Mouse (Mus musculus): ENCODE data around the gene Gm20736.
"Not testable (repeated sequence)": the region's sequence is repeated elsewhere in the genome, so short reads cannot be mapped to it uniquely, and the experiment has no call there.

The Gm20736 gene

DNA sequence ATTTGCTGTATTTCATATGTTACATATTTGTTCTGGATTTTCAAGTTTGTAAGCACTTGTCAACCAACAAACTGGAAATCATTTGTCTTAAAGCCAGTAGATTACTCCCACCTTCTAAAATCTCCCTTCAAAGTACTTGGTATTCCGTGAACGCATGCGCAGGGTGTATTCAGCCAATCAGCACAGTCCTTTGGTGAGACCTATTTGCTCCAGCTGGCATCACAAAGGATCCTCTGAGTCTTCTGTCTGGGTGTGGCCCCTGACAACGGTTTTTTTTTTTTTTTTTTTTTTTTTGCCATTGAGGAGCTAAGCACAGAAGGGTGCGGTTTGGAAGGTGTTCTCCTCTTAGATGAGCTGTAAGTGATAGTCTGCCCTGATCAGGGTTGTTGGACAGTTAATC, at the start of gene Gm20736:
Gene Gm20736 (plus strand): TSS at position 301 of the 400 bp plus-strand sequence.
- DNase-seq (ENCODE audit: low spot score), result not testable (repeated sequence)

All from layer of hippocampus, adult 9-10 months (tissue).